Mouse (Mus musculus): ENCODE results near the gene Zfand4. TPM values are rescaled to one million over a fixed set of nuclear protein-coding genes. Genes with fewer than 3 reads are reported as not detected.
"Not testable (repeated sequence)": the region's sequence is repeated elsewhere in the genome, so short reads cannot be mapped to it uniquely, and the experiment has no call there.

Zfand4 gene
- total RNA-seq, 4 experiments from 2014 or later = 2.3 to 5.8 (median 2.9) TPM

GRCm38 (mm10) chr6:116311411-116311810, 47.4 kb downstream of the Zfand4 start:
- no peak for DNase-seq (ENCODE audit: low spot score)

- DNase-seq (ENCODE audit: low spot score) = peak; percentile 10
These were observed 55.2 kb downstream of the Zfand4 start for GRCm38 (mm10) chr6:116319259-116319658.

GRCm38 (mm10) chr6:116326641-116327040, 62.6 kb downstream of the Zfand4 start:
- no peak for DNase-seq (ENCODE audit: low spot score)

GRCm38 (mm10) chr6:116331396-116331795, 67.4 kb downstream of the Zfand4 start:
- no peak for DNase-seq (ENCODE audit: low spot score)

GRCm38 (mm10) chr6:116337466-116337834, 73.4 kb downstream of the Zfand4 start:
- DNase-seq (ENCODE audit: low spot score) = no peak

- peak; percentile 83 for DNase-seq (ENCODE audit: low spot score)
These were observed 73.9 kb downstream of the Zfand4 start, which contains the start of gene March8 for GRCm38 (mm10) chr6:116337835-116338501. TSS of gene March8 (plus strand) at chr6:116338024.

- no peak for DNase-seq (ENCODE audit: low spot score)
These were observed 74.5 kb downstream of the Zfand4 start for GRCm38 (mm10) chr6:116338520-116338919.

- DNase-seq (ENCODE audit: low spot score) = no peak
These were observed 75.1 kb downstream of the Zfand4 start for GRCm38 (mm10) chr6:116339088-116339487.

- DNase-seq (ENCODE audit: low spot score) = no peak
These were observed 76.5 kb downstream of the Zfand4 start for GRCm38 (mm10) chr6:116340521-116340920.

- DNase-seq (ENCODE audit: low spot score) = no peak
These were observed 83.9 kb downstream of the Zfand4 start for GRCm38 (mm10) chr6:116347953-116348352.

- DNase-seq (ENCODE audit: low spot score) = no peak
These were observed 86.0 kb downstream of the Zfand4 start for GRCm38 (mm10) chr6:116349997-116350396.

GRCm38 (mm10) chr6:116350643-116351042, 86.6 kb downstream of the Zfand4 start:
- no peak for DNase-seq (ENCODE audit: low spot score)

GRCm38 (mm10) chr6:116351534-116351933, 87.5 kb downstream of the Zfand4 start:
- no peak for DNase-seq (ENCODE audit: low spot score)

- no peak for DNase-seq (ENCODE audit: low spot score)
These were observed 89.4 kb downstream of the Zfand4 start for GRCm38 (mm10) chr6:116353428-116353827.

GRCm38 (mm10) chr6:116356311-116356947, 92.4 kb downstream of the Zfand4 start:
- not testable (repeated sequence) for DNase-seq (ENCODE audit: low spot score)

- DNase-seq (ENCODE audit: low spot score) = no peak
These were observed 92.9 kb downstream of the Zfand4 start for GRCm38 (mm10) chr6:116356948-116357325.

GRCm38 (mm10) chr6:116358056-116358455, 94.0 kb downstream of the Zfand4 start:
- no peak for DNase-seq (ENCODE audit: low spot score)

- DNase-seq (ENCODE audit: low spot score) = no peak
These were observed 95.2 kb downstream of the Zfand4 start for GRCm38 (mm10) chr6:116359256-116359655.

GRCm38 (mm10) chr6:116361463-116361862, 97.4 kb downstream of the Zfand4 start:
- no peak for DNase-seq (ENCODE audit: low spot score)

GRCm38 (mm10) chr6:116361993-116362392, 98.0 kb downstream of the Zfand4 start:
- DNase-seq (ENCODE audit: low spot score) = no peak

GRCm38 (mm10) chr6:116367971-116368370, 103.9 kb downstream of the Zfand4 start:
- no peak for DNase-seq (ENCODE audit: low spot score)

- DNase-seq (ENCODE audit: low spot score) = no peak
These were observed 105.8 kb downstream of the Zfand4 start for GRCm38 (mm10) chr6:116369811-116370210.

GRCm38 (mm10) chr6:116370216-116370976, 106.4 kb downstream of the Zfand4 start:
- no peak for DNase-seq (ENCODE audit: low spot score)
